23 mouse cellular contexts compared by ENCODE assay signal in genomic region chr15:77040784-77041183, GRCm38 (mm10). TPM values are rescaled to one million over a fixed set of nuclear protein-coding genes. Genes with fewer than 3 reads are reported as not detected.
DNase-seq lines count a peak whose midpoint lies in the region; ATAC-seq and TF ChIP-seq lines count a peak whose summit lies in the region.
"Had no signal": no experiment of that assay in that cellular context is flagged by ENCODE, and none has a peak within 500 bp of the region (broad histone marks: within the 10 kb centered on the region; RNA-seq: fewer than 3 reads in every experiment).

No protein-coding gene starts in this region.

- H3K4me1 ChIP-seq in heart, postnatal 0 days (ENCODE audit: control insufficient read depth, insufficient read depth): peaks cover 38% of the 10 kb centered on the region
- H3K4me1 ChIP-seq in embryonic facial prominence, embryonic 12.5 days: peaks cover 61% of the 10 kb centered on the region

- no peak for ATAC-seq in heart, postnatal 0 days (ENCODE audit: insufficient read depth, low read depth)
- ATAC-seq in embryonic facial prominence, embryonic 12.5 days (ENCODE audit: insufficient number of reproducible peaks, insufficient read depth, low FRiP score, low TSS enrichment): no peak
- ATAC-seq in megakaryocyte progenitor cell, adult 5-6 weeks (replicated peaks; ENCODE audit: poor library complexity): 0 out of 2 replicates have a peak, but pooled peaks have one; percentile 26
- ATAC-seq: CD4-positive, CD25-positive, alpha-beta regulatory T cell, adult 4 months; forebrain, postnatal 0 days; inflammation-experienced regulatory T-cells, adult 6 months; midbrain, embryonic 16.5 days had no signal

- no peak overlapping the region for H3K9ac ChIP-seq in heart, postnatal 0 days (replicated peaks; ENCODE audit: low read depth, low read length)
- H3K9ac ChIP-seq in embryonic facial prominence, embryonic 12.5 days: peak overlapping the region; percentile 4; the same call in 1 of the 2 replicates
- H3K9ac ChIP-seq: forebrain, postnatal 0 days; hindbrain, embryonic 12.5 days had no signal

- H3K27ac ChIP-seq in heart, postnatal 0 days (ENCODE audit: low read depth): peak overlapping the region; percentile 52; the same call in 1 of the 2 replicates
- H3K27ac ChIP-seq in embryonic facial prominence, embryonic 12.5 days: peak overlapping the region; percentile 97; the same call in 1 of the 2 replicates
- H3K27ac ChIP-seq: forebrain, embryonic 10.5 days; hindbrain, embryonic 12.5 days had no signal

- no peaks in the 10 kb centered on the region for H3K36me3 ChIP-seq in heart, postnatal 0 days (replicated peaks; ENCODE audit: control insufficient read depth, insufficient read depth, low read length)
- no peaks in the 10 kb centered on the region for H3K36me3 ChIP-seq in embryonic facial prominence, embryonic 12.5 days
- H3K36me3 ChIP-seq: forebrain, embryonic 10.5 days; hindbrain, embryonic 12.5 days had no signal

- no peak for TF ChIP-seq CTCF in heart, postnatal 0 days (IDR thresholded peaks at IDR 0.05; ENCODE audit: low read depth)

- H3K4me2 ChIP-seq in heart, postnatal 0 days (ENCODE audit: low read depth, low read length): no peak overlapping the region
- H3K4me2 ChIP-seq in embryonic facial prominence, embryonic 12.5 days (replicated peaks): no peak overlapping the region
- H3K4me2 ChIP-seq: hindbrain, embryonic 12.5 days had no signal

- TF ChIP-seq EP300 in heart, postnatal 0 days (IDR thresholded peaks at IDR 0.05; ENCODE audit: low read depth): no peak

- DNase-seq in heart, postnatal 0 days (ENCODE audit: low spot score): no peak
- no peak for DNase-seq in heart, postnatal 14 days
- DNase-seq in MEL-GATA-1-ER (ENCODE audit: extremely low read depth, low read depth): peak; percentile 54
- no peak for DNase-seq in lung, postnatal 14 days
- no peak for DNase-seq in ovary, adult 18-20 months (ENCODE audit: low spot score)
- DNase-seq: cerebellum, adult 18-20 months; forebrain, postnatal 0 days; liver; right cerebral cortex, postnatal 25 days; thymus, adult 18-20 months; thymus, postnatal 4 days had no signal

- no peaks in the 10 kb centered on the region for H3K27me3 ChIP-seq in heart, postnatal 0 days (ENCODE audit: control insufficient read depth, insufficient read depth, low read length)
- no peaks in the 10 kb centered on the region for H3K27me3 ChIP-seq in embryonic facial prominence, embryonic 12.5 days
- H3K27me3 ChIP-seq: hindbrain, embryonic 12.5 days had no signal

- no peaks in the 10 kb centered on the region for H3K9me3 ChIP-seq in heart, postnatal 0 days (replicated peaks; ENCODE audit: control insufficient read depth, low read length)
- H3K9me3 ChIP-seq in embryonic facial prominence, embryonic 12.5 days: no peaks in the 10 kb centered on the region
- H3K9me3 ChIP-seq: forebrain, embryonic 10.5 days; hindbrain, embryonic 12.5 days had no signal

- intact Hi-C loops in heart, postnatal 14 days (cut with DNase I): no loop called here

- H3K4me3 ChIP-seq in heart, postnatal 0 days (ENCODE audit: low read depth, low read length): no peak overlapping the region
- H3K4me3 ChIP-seq in embryonic facial prominence, embryonic 12.5 days: no peak overlapping the region
- H3K4me3 ChIP-seq: forebrain, embryonic 10.5 days; hindbrain, embryonic 12.5 days had no signal

- WGBS in heart, postnatal 0 days: 52% methylated on average over 3 of the region's 3 CpGs
- 70% methylated on average over 3 of the region's 3 CpGs for WGBS in embryonic facial prominence, embryonic 12.5 days

RNA-seq across cellular contexts. Expression of gene Apol6, which starts 3.7 kb away (rescaled TPM):
- not detected in 2 replicates for total RNA-seq in heart, postnatal 0 days (2014; rRNA removed; ENCODE audit: low replicate concordance)
- polyA plus RNA-seq in heart, postnatal 0 days (2015; fragmentation: Nextera tagmentation; extraction: Ambion mirVana): 0.11 TPM in 2 replicates
- total RNA-seq in heart, postnatal 14 days (2021): 1 to 10 TPM in 1 of 2 experiments, under 1 TPM in 1; 0.66 to 2.5 TPM
- polyA plus RNA-seq in embryonic facial prominence, embryonic 12.5 days (2016; fragmentation: Nextera tagmentation; extraction: Ambion mirVana): 0.09 TPM in 1 of 2 replicates, not detected in the other
- total RNA-seq in megakaryocyte progenitor cell, adult 5-6 weeks (2015): not detected in 2 replicates
- not detected in 2 replicates for total RNA-seq in megakaryocyte progenitor cell, adult 5-6 weeks (2017)
- total RNA-seq: megakaryocyte-erythroid progenitor cell, adult 5-6 weeks; neutrophil, adult 5-6 weeks had no signal
- polyA plus RNA-seq: CD4-positive, CD25-positive, alpha-beta regulatory T cell, adult 4 months; forebrain, postnatal 0 days; hindbrain, embryonic 12.5 days; kidney, embryonic 14.5 days; midbrain, embryonic 16.5 days had no signal

RNA-seq across cellular contexts. Expression of gene Mb, which starts 9.7 kb away (rescaled TPM):
- 4,504 and 5,889 TPM in 2 replicates for total RNA-seq in heart, postnatal 0 days (2014; rRNA removed; ENCODE audit: low replicate concordance)
- 3,958 and 4,151 TPM in 2 replicates for polyA plus RNA-seq in heart, postnatal 0 days (2015; fragmentation: Nextera tagmentation; extraction: Ambion mirVana)
- total RNA-seq in heart, postnatal 14 days (2021): over 10,000 TPM; 12,884 to 13,789 TPM
- 1.2 and 1.3 TPM in 2 replicates for polyA plus RNA-seq in embryonic facial prominence, embryonic 12.5 days (2016; fragmentation: Nextera tagmentation; extraction: Ambion mirVana)
- not detected in 2 replicates for total RNA-seq in megakaryocyte progenitor cell, adult 5-6 weeks (2015)
- not detected in 2 replicates for total RNA-seq in megakaryocyte progenitor cell, adult 5-6 weeks (2017)
- total RNA-seq: ES-E14; left cerebral cortex, postnatal 10 days; megakaryocyte-erythroid progenitor cell, adult 5-6 weeks; neutrophil, adult 5-6 weeks had no signal
- polyA plus RNA-seq: CD4-positive, CD25-positive, alpha-beta regulatory T cell, adult 4 months; inflammation-experienced regulatory T-cells, adult 6 months had no signal

Comparison
In these comparisons a context has a peak if more than half of its experiments do, and no peak if none do; other contexts are left out.
1. RNA of gene Mb, which starts 9.7 kb away (total RNA-seq): 12,884 to 13,789 TPM in heart, postnatal 14 days and 4,504 to 5,889 TPM in heart, postnatal 0 days; not detected in megakaryocyte progenitor cell, adult 5-6 weeks; every median in the first group is over 1,000 times any median in the second.